Mouse (Mus musculus) bone marrow macrophage, adult 2 months (primary cell): Measurements from ENCODE around the gene Dusp10. TPM values are rescaled to one million over a fixed set of nuclear protein-coding genes. Genes with fewer than 3 reads are reported as not detected.

Source experiments
- H3K27ac ChIP-seq: 2 replicates; pipeline ENCODE4 v1.5.1; 2012; ENCODE audit warnings: low read depth, low read length; ENCODE audit not compliant: insufficient read depth
- H3K4me1 ChIP-seq: 2 replicates; pipeline ENCODE4 v1.6.1; 2012; ENCODE audit warnings: low read length; ENCODE audit not compliant: control insufficient read depth, insufficient read depth
- H3K4me3 ChIP-seq: 2 replicates; pipeline ENCODE4 v1.5.1; 2012; ENCODE audit warnings: mild to moderate bottlenecking, low read length, moderate library complexity; ENCODE audit not compliant: insufficient read depth
- CTCF ChIP-seq: IDR thresholded peaks from 2 replicates; pipeline ENCODE4 v1.5.1; 2012; ENCODE audit warnings: low read depth, mild to moderate bottlenecking, low read length, moderate library complexity
- POLR2A ChIP-seq: IDR thresholded peaks from 2 replicates; pipeline ENCODE4 v1.6.1; 2012; ENCODE audit warnings: mild to moderate bottlenecking, low read depth, low read length, borderline replicate concordance
- polyA plus RNA-seq: library from polyadenylated mRNA; stranded (reverse); fragments of >200 nt; gene quantifications from 2 replicates; pipeline ENCODE4 v1.2.4, GENCODE M21; 2012; ENCODE audit not compliant: missing spikeins, insufficient read depth, insufficient read length

The Dusp10 gene
- polyA plus RNA-seq, 1 experiment: 1.2 TPM

- no peaks in the 10 kb centered on the region for H3K4me1 ChIP-seq
- no peak overlapping the region for H3K4me3 ChIP-seq
- TF ChIP-seq POLR2A: no peak
- TF ChIP-seq CTCF: no peak
- H3K27ac ChIP-seq: no peak overlapping the region
These were observed 77.4 kb downstream of the Dusp10 start for GRCm38 (mm10) chr1:184090515-184090914.

- H3K4me1 ChIP-seq: no peaks in the 10 kb centered on the region
- TF ChIP-seq POLR2A (no peak), CTCF (no peak)
- no peak overlapping the region for H3K4me3 ChIP-seq
- no peak overlapping the region for H3K27ac ChIP-seq
These were observed 81.8 kb downstream of the Dusp10 start for GRCm38 (mm10) chr1:184094914-184095313.

- TF ChIP-seq CTCF: no peak
- no peak for TF ChIP-seq POLR2A
- no peaks in the 10 kb centered on the region for H3K4me1 ChIP-seq
- H3K27ac ChIP-seq: no peak overlapping the region
- no peak overlapping the region for H3K4me3 ChIP-seq
These were observed 87.3 kb downstream of the Dusp10 start for GRCm38 (mm10) chr1:184100414-184100813.

- no peak for TF ChIP-seq POLR2A
- no peak for TF ChIP-seq CTCF
- no peak overlapping the region for H3K4me3 ChIP-seq
- no peaks in the 10 kb centered on the region for H3K4me1 ChIP-seq
- no peak overlapping the region for H3K27ac ChIP-seq
These were observed 88.0 kb downstream of the Dusp10 start for GRCm38 (mm10) chr1:184100927-184101749.

- TF ChIP-seq POLR2A (no peak), CTCF (no peak)
- Histone ChIP-seq H3K27ac (no peak overlapping the region), H3K4me3 (no peak overlapping the region), H3K4me1 (no peaks in the 10 kb centered on the region)
These were observed 88.6 kb downstream of the Dusp10 start for GRCm38 (mm10) chr1:184101750-184102046.

- TF ChIP-seq CTCF (no peak), POLR2A (no peak)
- Histone ChIP-seq H3K4me3 (no peak overlapping the region), H3K4me1 (no peaks in the 10 kb centered on the region), H3K27ac (no peak overlapping the region)
These were observed 93.7 kb downstream of the Dusp10 start for GRCm38 (mm10) chr1:184106832-184107231.

GRCm38 (mm10) chr1:184107448-184107847 is 94.3 kb downstream of the Dusp10 start:
- Histone ChIP-seq H3K4me1 (no peaks in the 10 kb centered on the region), H3K4me3 (no peak overlapping the region), H3K27ac (no peak overlapping the region)
- TF ChIP-seq POLR2A (no peak), CTCF (no peak)

GRCm38 (mm10) chr1:184108254-184108653 is 95.2 kb downstream of the Dusp10 start:
- TF ChIP-seq CTCF (no peak), POLR2A (no peak)
- H3K4me1 ChIP-seq: no peaks in the 10 kb centered on the region
- H3K4me3 ChIP-seq: no peak overlapping the region
- H3K27ac ChIP-seq: no peak overlapping the region

- H3K4me3 ChIP-seq: no peak overlapping the region
- no peak overlapping the region for H3K27ac ChIP-seq
- H3K4me1 ChIP-seq: no peaks in the 10 kb centered on the region
- no peak for TF ChIP-seq CTCF
These were observed 104.5 kb downstream of the Dusp10 start for GRCm38 (mm10) chr1:184117586-184117985.

- TF ChIP-seq CTCF: no peak
- TF ChIP-seq POLR2A: no peak
- H3K4me1 ChIP-seq: no peaks in the 10 kb centered on the region
- no peak overlapping the region for H3K4me3 ChIP-seq
- no peak overlapping the region for H3K27ac ChIP-seq
These were observed 104.9 kb downstream of the Dusp10 start for GRCm38 (mm10) chr1:184117991-184118390.
